Mouse (Mus musculus) retina, adult 2 months (tissue): ENCODE data around the gene Pgap2.

Source experiments
- DNase-seq: peaks from one replicate; pipeline ENCODE4 v3.0.0-alpha.2; 2012; ENCODE audit warnings: low read depth, low spot score

Pgap2 gene

GRCm38 (mm10) chr7:102209756-102210721 is at the start of gene Pgap2, which contains the start of gene Nup98:
Gene Pgap2 (plus strand): TSS chr7:102210208.
Gene Nup98 (minus strand): TSS chr7:102210176.
- peak; percentile 93 for DNase-seq

DNA sequence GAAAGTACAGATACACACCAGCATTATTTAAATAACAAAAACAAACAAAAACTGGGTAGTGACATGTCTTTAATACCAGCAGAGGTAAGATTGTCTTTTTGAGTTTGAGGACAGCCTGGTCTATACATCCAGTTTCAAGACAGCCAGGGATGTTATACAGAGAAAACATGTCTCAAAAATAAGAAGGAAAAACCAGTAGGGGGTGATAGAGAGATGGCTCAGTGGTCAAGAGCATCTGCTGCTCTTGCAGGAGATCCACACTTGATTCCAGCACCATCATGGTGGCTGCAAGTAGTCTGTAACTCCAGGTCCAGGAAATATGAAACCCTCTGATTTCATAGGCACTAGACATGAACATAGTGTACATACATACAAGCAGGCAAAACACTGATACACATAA is 39.7 kb upstream of the Pgap2 start:
- DNase-seq: no peak

- DNase-seq: no peak
These were observed 26.2 kb upstream of the Pgap2 start for GRCm38 (mm10) chr7:102183849-102184248.

DNA sequence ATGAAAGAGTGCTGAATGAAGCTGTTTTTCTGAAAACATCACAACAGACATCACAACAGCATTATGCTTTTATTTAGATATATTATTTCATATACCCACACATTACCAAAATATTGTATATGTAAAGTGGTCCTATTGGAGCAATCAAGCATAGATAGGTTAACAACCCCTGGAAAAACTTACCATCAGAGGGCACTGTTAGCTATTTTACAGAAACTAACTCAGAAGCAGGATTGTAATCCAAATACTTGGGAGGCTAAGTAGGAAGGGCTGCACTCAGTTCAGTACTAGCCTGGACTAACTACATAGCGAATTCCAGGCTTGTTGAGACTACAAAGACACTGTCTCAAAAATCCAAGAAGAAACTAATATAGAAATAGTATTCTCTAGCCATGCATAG is 17.7 kb upstream of the Pgap2 start:
- DNase-seq: no peak

- no peak for DNase-seq
These were observed 9.4 kb upstream of the Pgap2 start for GRCm38 (mm10) chr7:102200576-102200975.

DNA sequence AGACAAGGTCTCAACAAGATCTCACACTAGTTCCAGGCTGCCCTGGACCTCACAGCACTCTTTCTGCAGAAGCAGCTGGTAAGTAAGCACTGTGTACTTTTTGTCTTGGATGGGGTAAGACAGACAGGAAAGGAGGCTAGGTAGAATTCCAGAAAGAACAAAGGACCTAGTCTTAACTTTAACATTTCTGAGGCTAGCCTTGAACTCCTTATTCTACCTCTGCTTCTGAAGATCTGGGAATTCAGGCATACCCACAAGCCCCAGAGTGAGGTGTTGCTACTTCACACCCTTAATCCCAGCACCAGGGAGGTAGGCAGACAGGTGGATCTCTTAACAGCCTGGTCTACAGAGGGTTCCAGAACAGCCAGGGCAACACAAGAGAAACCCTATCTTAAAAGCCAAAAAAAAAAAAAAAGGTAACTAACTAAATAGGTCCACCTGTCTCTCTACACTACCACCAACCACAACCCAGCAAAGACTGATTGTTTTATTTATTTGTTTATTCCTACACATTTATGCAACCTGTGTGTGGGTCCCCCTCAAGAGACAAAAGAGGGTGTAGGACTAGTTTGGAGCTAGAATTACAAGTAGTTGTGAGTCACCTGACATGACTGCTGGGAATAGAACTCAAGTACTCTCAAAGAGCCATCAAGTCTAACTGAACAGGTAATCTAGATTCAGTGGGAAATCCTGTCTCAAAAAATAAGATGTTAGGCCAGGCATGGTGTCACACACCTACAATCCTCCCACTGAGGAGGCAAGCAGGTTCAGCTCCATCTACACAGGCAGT is 8.8 kb upstream of the Pgap2 start:
- no peak for DNase-seq

- no peak for DNase-seq
These were observed 5.6 kb upstream of the Pgap2 start for GRCm38 (mm10) chr7:102204296-102204857.

DNA sequence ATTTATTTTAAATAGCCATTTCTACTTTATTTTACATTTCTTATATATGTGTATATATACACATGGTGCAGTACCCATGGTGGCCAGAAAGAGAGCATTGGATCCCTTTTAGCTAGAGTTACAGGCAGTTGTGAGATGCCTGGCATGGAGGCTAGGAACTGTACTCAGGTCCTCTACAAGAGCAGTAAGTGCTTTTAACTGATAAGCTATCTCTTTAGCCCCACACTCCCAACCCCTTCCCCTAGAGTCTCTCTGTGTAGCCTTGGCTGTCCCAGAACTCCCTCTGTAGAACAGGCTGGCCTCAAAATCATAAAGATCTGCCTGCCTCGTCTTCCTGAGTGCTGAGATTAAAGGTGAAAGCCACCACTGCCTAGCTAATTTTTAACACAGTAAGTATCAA is 4.4 kb upstream of the Pgap2 start:
- no peak for DNase-seq

- DNase-seq: no peak
These were observed 1.1 kb upstream of the Pgap2 start for GRCm38 (mm10) chr7:102208806-102209363.

GRCm38 (mm10) chr7:102211071-102211470 is 1.1 kb downstream of the Pgap2 start:
- DNase-seq: no peak

- DNase-seq: no peak
These were observed 11.9 kb downstream of the Pgap2 start for GRCm38 (mm10) chr7:102221899-102222298.

DNA sequence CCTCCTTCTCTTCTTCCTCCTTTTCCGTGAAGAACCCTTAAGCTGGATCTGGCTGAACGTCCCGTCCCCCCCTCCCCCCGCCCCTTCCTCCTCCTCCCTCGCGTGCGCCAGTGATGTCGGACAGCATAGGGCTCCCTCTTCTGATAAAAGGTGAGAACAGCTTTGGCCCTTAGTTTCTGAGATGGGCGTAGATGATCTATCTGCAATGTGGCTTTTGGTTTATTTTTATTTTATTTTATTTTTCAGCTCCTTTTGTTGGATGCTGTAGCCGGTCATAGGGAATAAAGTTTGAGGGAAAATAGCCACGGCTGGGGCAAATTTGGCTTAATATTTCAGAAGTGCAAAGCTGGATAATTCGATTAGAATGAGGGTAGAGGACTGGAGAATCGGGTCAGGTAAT is 12.3 kb downstream of the Pgap2 start:
- DNase-seq: peak; percentile 56

DNA sequence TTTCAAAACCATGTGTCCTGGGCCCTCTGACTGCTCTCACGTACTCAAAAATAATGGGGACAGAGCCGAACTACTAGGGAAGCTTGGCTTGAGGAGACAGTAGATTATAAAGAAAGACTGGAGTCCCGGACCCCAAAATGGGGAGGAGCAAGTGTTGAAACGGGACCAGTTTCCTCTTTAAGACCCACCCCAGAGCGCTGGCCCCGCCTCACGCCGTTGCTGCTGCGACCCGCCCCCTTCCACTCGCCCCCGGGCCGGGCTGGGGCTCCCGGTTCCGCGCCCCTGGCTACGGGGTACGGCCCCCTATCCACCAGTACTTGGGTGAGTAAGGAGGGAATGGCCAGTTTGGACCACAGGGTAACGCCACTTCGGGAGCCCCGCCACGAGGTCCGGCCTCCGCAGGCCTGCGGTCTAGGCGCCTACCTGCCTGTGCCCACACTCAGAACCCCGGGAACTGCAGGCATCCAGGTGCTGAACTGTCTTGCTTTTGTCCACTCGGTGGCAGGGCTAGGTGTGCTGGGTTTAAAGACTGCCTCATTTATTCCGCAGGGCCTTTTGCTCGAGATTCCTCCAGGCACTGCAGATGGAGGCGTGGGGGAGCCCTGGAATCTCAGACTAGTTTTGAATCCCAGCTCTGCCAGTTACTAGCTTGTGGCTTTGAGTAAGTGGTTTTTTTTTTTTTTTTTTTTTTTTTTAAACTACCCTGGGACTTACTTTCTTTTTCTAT is 13.0 kb downstream of the Pgap2 start:
- DNase-seq: no peak

GRCm38 (mm10) chr7:102223883-102224738 is 14.1 kb downstream of the Pgap2 start:
- DNase-seq: no peak

GRCm38 (mm10) chr7:102226051-102226450 is 16.0 kb downstream of the Pgap2 start:
- no peak for DNase-seq

- DNase-seq: no peak
These were observed 18.2 kb downstream of the Pgap2 start for GRCm38 (mm10) chr7:102228049-102228670.

DNA sequence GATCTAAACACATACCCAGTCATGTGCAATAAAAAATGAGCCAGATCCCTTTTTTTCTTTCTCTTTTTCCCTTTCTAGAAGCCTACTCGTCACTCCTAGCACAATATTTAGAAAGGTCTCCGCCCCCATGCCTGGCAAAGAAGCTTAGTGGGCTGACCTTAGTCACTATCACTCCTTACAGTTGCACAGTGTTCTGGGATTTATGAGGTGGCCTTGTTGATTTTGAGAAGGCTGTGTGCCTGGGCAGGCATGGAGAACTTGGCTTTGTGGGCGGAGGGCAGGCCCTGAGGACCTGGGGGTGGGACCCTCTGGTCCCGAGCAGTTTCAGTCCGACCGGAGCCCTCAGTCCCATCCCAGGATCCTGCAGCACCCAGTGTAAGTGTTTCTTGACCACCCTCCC is 19.8 kb downstream of the Pgap2 start:
- DNase-seq: no peak

DNA sequence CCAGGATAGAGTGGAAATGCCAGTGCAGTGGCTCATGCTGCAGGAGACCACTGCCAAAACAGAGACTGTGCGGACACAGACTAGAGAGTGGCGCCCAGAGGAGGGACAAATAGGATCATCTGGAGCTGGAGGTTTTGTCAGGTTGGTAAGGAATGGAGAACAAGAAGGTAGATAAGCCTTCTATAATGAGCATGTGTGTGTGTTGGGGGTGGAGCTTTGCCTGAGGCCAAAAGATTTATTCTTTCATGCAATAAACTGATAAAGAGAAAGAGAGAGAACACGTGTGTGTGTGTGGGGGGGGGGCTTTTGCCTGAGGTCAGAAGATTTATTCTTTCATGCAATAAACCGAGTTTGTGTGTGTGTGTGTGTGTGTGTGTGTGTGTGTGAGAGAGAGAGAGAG is 23.1 kb downstream of the Pgap2 start:
- DNase-seq: no peak

GRCm38 (mm10) chr7:102238686-102239286 is 28.8 kb downstream of the Pgap2 start:
- DNase-seq: no peak
